Mouse (Mus musculus) MEL (cell line): ENCODE data around the gene Gnai2. TPM values are rescaled to one million over a fixed set of nuclear protein-coding genes. Genes with fewer than 3 reads are reported as not detected.
A peak's percentile ranks its signal among the peaks of the same experiment; 100 is the strongest.

Experiments
- DNase-seq: peaks from one replicate; pipeline ENCODE4 v3.0.0; 2011; ENCODE audit warnings: low read depth, low spot score
- H3K27ac ChIP-seq: 2 replicates; pipeline ENCODE4 v1.5.1; 2012; ENCODE audit warnings: low read depth, mild to moderate bottlenecking, control low read depth, low read length, moderate library complexity; ENCODE audit not compliant: control insufficient read depth
- H3K27me3 ChIP-seq, 2 experiments: fragments of 150-350 bp in 1 of 2; sonication (generic) in 1 of 2; 2 replicates each; pipeline ENCODE4 v1.6.1; 2012; ENCODE audit warnings: low read length in 2 of 2, mild to moderate bottlenecking in 2 of 2, improper control_type of control experiment in 1 of 2, moderate library complexity in 1 of 2; ENCODE audit not compliant: insufficient read depth in 2 of 2, control insufficient read depth in 1 of 2
- H3K36me3 ChIP-seq, 2 experiments: 2 replicates each; pipeline ENCODE4 v1.6.1; 2012 to 2014; ENCODE audit warnings: low read length in 2 of 2, improper control_type of control experiment in 1 of 2, inconsistent platforms in 1 of 2, mild to moderate bottlenecking in 1 of 2; ENCODE audit not compliant: insufficient read depth in 2 of 2, control insufficient read depth in 1 of 2
- H3K4me1 ChIP-seq, 2 experiments: fragments of 150-350 bp in 1 of 2; sonication (generic) in 1 of 2; 2 replicates each; pipeline ENCODE4 v1.6.1; 2012; ENCODE audit warnings: low read length in 2 of 2, improper control_type of control experiment in 1 of 2, mild to moderate bottlenecking in 1 of 2; ENCODE audit not compliant: insufficient read depth in 2 of 2, control insufficient read depth in 1 of 2
- H3K4me3 ChIP-seq, 2 experiments: fragments of 150-350 bp in 1 of 2; sonication (generic) in 1 of 2; 2 replicates each; pipeline ENCODE4 v1.5.1; 2012; ENCODE audit warnings: low read depth in 2 of 2, low read length in 2 of 2, mild to moderate bottlenecking in 2 of 2, moderate library complexity in 2 of 2, control low read depth in 1 of 2, improper control_type of control experiment in 1 of 2; ENCODE audit not compliant: control insufficient read depth in 1 of 2, insufficient read depth in 1 of 2
- H3K79me2 ChIP-seq: 2 replicates; pipeline ENCODE4 v1.6.1; 2012; ENCODE audit warnings: mild to moderate bottlenecking, low read length, moderate library complexity; ENCODE audit not compliant: control insufficient read depth, poor library complexity, insufficient read depth
- H3K9ac ChIP-seq: 2 replicates; pipeline ENCODE4 v1.6.1; 2012; ENCODE audit warnings: low read depth, mild to moderate bottlenecking, control low read depth, low read length, moderate library complexity; ENCODE audit not compliant: control insufficient read depth, poor library complexity, severe bottlenecking
- H3K9me3 ChIP-seq: fragments of 150-350 bp; sonication (generic); replicated peaks from 2 replicates; pipeline ENCODE4 v1.6.1; 2012; ENCODE audit warnings: mild to moderate bottlenecking, low read length, improper control_type of control experiment, moderate library complexity; ENCODE audit not compliant: insufficient read depth
- BHLHE40 ChIP-seq: IDR thresholded peaks from 2 replicates; pipeline ENCODE4 v1.6.1; 2012; ENCODE audit warnings: low read depth, mild to moderate bottlenecking, inconsistent platforms, low read length, improper control_type of control experiment, borderline replicate concordance
- CHD1 ChIP-seq: IDR thresholded peaks from 2 replicates; pipeline ENCODE4 v1.6.1; 2012; ENCODE audit warnings: low read depth, mild to moderate bottlenecking, inconsistent platforms, low read length, improper control_type of control experiment
- CHD2 ChIP-seq: IDR thresholded peaks from 2 replicates; pipeline ENCODE4 v1.6.1; 2011; ENCODE audit warnings: low read length, improper control_type of control experiment
- CTCF ChIP-seq, 3 experiments: IDR thresholded peaks in 2 of 3; conservative IDR thresholded peaks in 1 of 3; 2 replicates each; pipeline ENCODE4 v1.5.1; 2011 to 2012; ENCODE audit warnings: low read length in 3 of 3, low read depth in 2 of 3, mild to moderate bottlenecking in 2 of 3, improper control_type of control experiment in 1 of 3, inconsistent platforms in 1 of 3, mixed read lengths in 1 of 3, moderate library complexity in 1 of 3; ENCODE audit not compliant: control insufficient read depth in 1 of 3, insufficient read depth in 1 of 3, poor library complexity in 1 of 3, severe bottlenecking in 1 of 3
- E2F4 ChIP-seq: IDR thresholded peaks from 2 replicates; pipeline ENCODE4 v1.6.1; 2011; ENCODE audit warnings: low read depth, low read length, improper control_type of control experiment, borderline replicate concordance
- ELF1 ChIP-seq: IDR thresholded peaks from 2 replicates; pipeline ENCODE4 v1.6.1; 2014; ENCODE audit warnings: low read depth, mild to moderate bottlenecking, inconsistent platforms, low read length, improper control_type of control experiment, moderate library complexity
- EP300 ChIP-seq, 2 experiments: IDR thresholded peaks; 2 replicates each; pipeline ENCODE4 v1.6.1; 2011; ENCODE audit warnings: improper control_type of control experiment in 2 of 2, low read length in 2 of 2, low read depth in 1 of 2, mild to moderate bottlenecking in 1 of 2
- ETS1 ChIP-seq: IDR thresholded peaks from 2 replicates; pipeline ENCODE4 v1.6.1; 2012; ENCODE audit warnings: low read depth, mild to moderate bottlenecking, inconsistent platforms, low read length, improper control_type of control experiment, moderate library complexity
- GABPA ChIP-seq: IDR thresholded peaks from 2 replicates; pipeline ENCODE4 v1.6.1; 2012; ENCODE audit warnings: low read depth, mild to moderate bottlenecking, inconsistent platforms, low read length, improper control_type of control experiment, moderate library complexity
- GATA1 ChIP-seq: IDR thresholded peaks from 2 replicates; pipeline ENCODE4 v1.6.1; 2011; ENCODE audit warnings: low read depth, low read length, improper control_type of control experiment
- HCFC1 ChIP-seq: IDR thresholded peaks from 2 replicates; pipeline ENCODE4 v1.6.1; 2012; ENCODE audit warnings: low read depth, mild to moderate bottlenecking, inconsistent platforms, low read length, improper control_type of control experiment, moderate library complexity
- MAFK ChIP-seq: IDR thresholded peaks from 2 replicates; pipeline ENCODE4 v1.6.1; 2011; ENCODE audit warnings: low read depth, mild to moderate bottlenecking, low read length, improper control_type of control experiment, borderline replicate concordance
- MAX ChIP-seq: IDR thresholded peaks from 2 replicates; pipeline ENCODE4 v1.6.1; 2011; ENCODE audit warnings: low read length, improper control_type of control experiment
- MAZ ChIP-seq: IDR thresholded peaks from 2 replicates; pipeline ENCODE4 v1.6.1; 2012; ENCODE audit warnings: low read depth, mild to moderate bottlenecking, inconsistent platforms, low read length, improper control_type of control experiment
- MEF2A ChIP-seq: IDR thresholded peaks from 2 replicates; pipeline ENCODE4 v1.6.1; 2014; ENCODE audit warnings: low read depth, mild to moderate bottlenecking, inconsistent platforms, low read length, improper control_type of control experiment; ENCODE audit not compliant: poor library complexity, insufficient replicate concordance, severe bottlenecking; ENCODE audit errors: extremely low read depth
- MYB ChIP-seq: IDR thresholded peaks from 2 replicates; pipeline ENCODE4 v1.6.1; 2011; ENCODE audit warnings: mild to moderate bottlenecking, low read depth, low read length, improper control_type of control experiment
- MYC ChIP-seq: IDR thresholded peaks from 2 replicates; pipeline ENCODE4 v1.6.1; 2011; ENCODE audit warnings: low read depth, mild to moderate bottlenecking, low read length, improper control_type of control experiment, moderate library complexity
- NRF1 ChIP-seq: IDR thresholded peaks from 2 replicates; pipeline ENCODE4 v1.6.1; 2014; ENCODE audit warnings: low read depth, mild to moderate bottlenecking, inconsistent platforms, low read length, improper control_type of control experiment, moderate library complexity; ENCODE audit not compliant: poor library complexity, insufficient read depth, severe bottlenecking
- POLR2A ChIP-seq, 2 experiments: IDR thresholded peaks; 2 replicates each; pipeline ENCODE4 v1.6.1; 2011 to 2012; ENCODE audit warnings: low read length in 2 of 2, mild to moderate bottlenecking in 2 of 2, control low read depth in 1 of 2, improper control_type of control experiment in 1 of 2, low read depth in 1 of 2, moderate library complexity in 1 of 2; ENCODE audit not compliant: control insufficient read depth in 1 of 2, insufficient read depth in 1 of 2, poor library complexity in 1 of 2
- POLR2AphosphoS2 ChIP-seq: IDR thresholded peaks from 2 replicates; pipeline ENCODE4 v1.6.1; 2011; ENCODE audit warnings: low read length, improper control_type of control experiment
- POLR2AphosphoS5 ChIP-seq: IDR thresholded peaks from 2 replicates; pipeline ENCODE4 v1.6.1; 2012; ENCODE audit warnings: low read depth, borderline replicate concordance, mild to moderate bottlenecking, inconsistent platforms, low read length, moderate library complexity, mixed read lengths
- RAD21 ChIP-seq: IDR thresholded peaks from 2 replicates; pipeline ENCODE4 v1.6.1; 2011; ENCODE audit warnings: mild to moderate bottlenecking, low read depth, low read length, improper control_type of control experiment
- RCOR1 ChIP-seq: IDR thresholded peaks from 2 replicates; pipeline ENCODE4 v1.6.1; 2012; ENCODE audit warnings: low read depth, mild to moderate bottlenecking, inconsistent platforms, low read length, improper control_type of control experiment
- SIN3A ChIP-seq: IDR thresholded peaks from 2 replicates; pipeline ENCODE4 v1.6.1; 2012; ENCODE audit warnings: low read length, improper control_type of control experiment, inconsistent platforms
- TBP ChIP-seq: IDR thresholded peaks from 2 replicates; pipeline ENCODE4 v1.8.0; 2011; ENCODE audit warnings: low read depth, low read length, improper control_type of control experiment
- TCF12 ChIP-seq: IDR thresholded peaks from 2 replicates; pipeline ENCODE4 v1.6.1; 2014; ENCODE audit warnings: low read depth, mild to moderate bottlenecking, inconsistent platforms, low read length, improper control_type of control experiment, moderate library complexity
- UBTF ChIP-seq: IDR thresholded peaks from 2 replicates; pipeline ENCODE4 v1.6.1; 2012; ENCODE audit warnings: low read depth, mild to moderate bottlenecking, inconsistent platforms, low read length, improper control_type of control experiment, moderate library complexity, borderline replicate concordance; ENCODE audit not compliant: insufficient read depth
- USF1 ChIP-seq: IDR thresholded peaks from 2 replicates; pipeline ENCODE4 v1.6.1; 2014; ENCODE audit warnings: low read depth, mild to moderate bottlenecking, inconsistent platforms, low read length, improper control_type of control experiment, moderate library complexity
- ZC3H11A ChIP-seq: IDR thresholded peaks from 2 replicates; pipeline ENCODE4 v1.6.1; 2012; ENCODE audit warnings: low read depth, mild to moderate bottlenecking, inconsistent platforms, low read length, improper control_type of control experiment
- ZKSCAN1 ChIP-seq: IDR thresholded peaks from 2 replicates; pipeline ENCODE4 v1.6.1; 2012; ENCODE audit warnings: low read depth, mild to moderate bottlenecking, inconsistent platforms, low read length, improper control_type of control experiment, moderate library complexity
- ZMIZ1 ChIP-seq: IDR thresholded peaks from 2 replicates; pipeline ENCODE4 v1.6.1; 2012; ENCODE audit warnings: low read depth, mild to moderate bottlenecking, inconsistent platforms, low read length, improper control_type of control experiment, moderate library complexity
- polyA plus RNA-seq, 2 experiments: library from polyadenylated mRNA; stranded (reverse) in 1 of 2; unstranded in 1 of 2; fragments of >175 nt in 1 of 2; fragments of >200 nt in 1 of 2; gene quantifications; 2 replicates each; pipeline versions ENCODE4 v1.2.1 to v1.2.4; 2012; ENCODE audit warnings: low replicate concordance in 2 of 2, low read depth in 1 of 2; ENCODE audit not compliant: insufficient read length in 2 of 2, insufficient read depth in 1 of 2, missing spikeins in 1 of 2
- total RNA-seq: library from RNA; depleted of rRNA; stranded (reverse); fragments of 300-350 nt; gene quantifications from 2 replicates; pipeline ENCODE4 v1.2.3, GENCODE M21; 2012

The Gnai2 gene
- total and polyA plus RNA-seq, 3 experiments, result 129 to 335 (median 137) TPM

GRCm38 (mm10) chr9:107590058-107590772, 45.0 kb downstream of the Gnai2 start (continued):
- TF ChIP-seq ZMIZ1, result no peak; the same call in 1 of the 2 replicates
- peak; percentile 41; the same call in 1 of the 2 replicates for TF ChIP-seq RCOR1
- no peak for TF ChIP-seq TBP
- TF ChIP-seq ZKSCAN1, result no peak

- Histone ChIP-seq H3K27me3 (no peaks in the 10 kb centered on the region), H3K27ac (peak overlapping the region; percentile 99), H3K9ac (peak overlapping the region; percentile 99), H3K4me3 (peak overlapping the region; percentile 55 to 86), H3K4me1 (peaks cover 16 to 26% of the 10 kb centered on the region in 2 experiments; a peak in 3 of 4 replicates), H3K9me3 (no peaks in the 10 kb centered on the region), H3K36me3 (peaks cover 5 to 27% of the 10 kb centered on the region in 2 experiments; a peak in 3 of 4 replicates), H3K79me2 (peaks cover 40% of the 10 kb centered on the region)
- peak; percentile 84 for DNase-seq
- TF ChIP-seq NRF1, result no peak
- peak; percentile 96 for TF ChIP-seq BHLHE40
- TF ChIP-seq CHD2, result no peak
- peak; percentile 97 for TF ChIP-seq MAX
- TF ChIP-seq MEF2A, result no peak
- TF ChIP-seq EP300 (IDR thresholded peaks at IDR 0.05; ENCODE audit: low read depth in 1 of 2, low read length in 2 of 2), result peak; percentile 32 to 52; a peak in 2 of 4 replicates
- no peak for TF ChIP-seq CTCF (IDR thresholded peaks at IDR 0.05 in 2 of 3, conservative IDR thresholded peaks at IDR 0.05 in 1 of 3; ENCODE audit: control insufficient read depth in 1 of 3, insufficient read depth in 1 of 3, low read depth in 2 of 3, low read length in 3 of 3, poor library complexity in 1 of 3, severe bottlenecking in 1 of 3)
- peak; percentile 50 for TF ChIP-seq SIN3A
- no peak for TF ChIP-seq RAD21
- no peak for TF ChIP-seq UBTF
- TF ChIP-seq E2F4, result no peak
- no peak for TF ChIP-seq MYB
- peak; percentile 26; the same call in 1 of the 2 replicates for TF ChIP-seq TBP
- peak; percentile 99 for TF ChIP-seq MYC
- 0 out of 2 replicates have a peak, but pooled peaks have one; percentile 41 for TF ChIP-seq MAFK
- 0 out of 2 replicates have a peak, but pooled peaks have one; percentile 9 for TF ChIP-seq POLR2AphosphoS5
- TF ChIP-seq RCOR1, result no peak
- TF ChIP-seq ELF1, result no peak
- no peak for TF ChIP-seq ZMIZ1
- peak; percentile 71; the same call in 1 of the 2 replicates for TF ChIP-seq TCF12
- TF ChIP-seq HCFC1, result no peak
- no peak for TF ChIP-seq MAZ
- TF ChIP-seq ZC3H11A, result no peak
- peak; percentile 65; the same call in 1 of the 2 replicates for TF ChIP-seq ETS1
- TF ChIP-seq GATA1, result peak; percentile 71
- peak; percentile 90; the same call in 1 of the 2 replicates for TF ChIP-seq CHD1
- no peak for TF ChIP-seq GABPA
- peak in 1 of 2 experiments; percentile 82; a peak in 2 of 4 replicates for TF ChIP-seq POLR2A (IDR thresholded peaks at IDR 0.05; ENCODE audit: control insufficient read depth in 1 of 2, insufficient read depth in 1 of 2, low read depth in 1 of 2, low read length in 2 of 2, poor library complexity in 1 of 2)
- no peak for TF ChIP-seq POLR2AphosphoS2
- peak; percentile 75 for TF ChIP-seq USF1
These were observed 47.1 kb downstream of the Gnai2 start for GRCm38 (mm10) chr9:107587833-107588639.
